Mouse (Mus musculus): ENCODE measurements around the gene Lnpep.
"Not testable (repeated sequence)": the region's sequence is repeated elsewhere in the genome, so short reads cannot be mapped to it uniquely, and the experiment has no call there.

Gene Lnpep

DNA sequence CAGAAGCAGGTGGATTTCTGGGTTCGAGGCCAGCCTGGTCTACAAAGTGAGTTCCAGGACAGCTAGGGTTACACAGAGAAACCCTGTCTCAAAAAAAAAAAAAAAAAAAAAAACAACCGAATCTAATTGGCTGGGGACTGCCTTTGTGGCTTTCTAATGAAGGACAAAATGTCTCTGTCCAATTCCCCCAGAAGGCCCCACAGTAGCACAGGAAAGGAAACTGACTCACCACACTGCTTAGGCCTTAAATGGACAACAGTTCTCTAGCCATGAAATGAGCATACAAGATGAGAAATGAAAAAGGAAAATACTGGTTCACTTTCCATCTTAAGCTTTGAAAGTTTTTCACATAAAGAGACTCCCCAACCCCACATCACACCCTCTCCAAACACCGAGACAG, 15.3 kb downstream of the Lnpep start:
- DNase-seq (ENCODE audit: low spot score) = no peak

DNA sequence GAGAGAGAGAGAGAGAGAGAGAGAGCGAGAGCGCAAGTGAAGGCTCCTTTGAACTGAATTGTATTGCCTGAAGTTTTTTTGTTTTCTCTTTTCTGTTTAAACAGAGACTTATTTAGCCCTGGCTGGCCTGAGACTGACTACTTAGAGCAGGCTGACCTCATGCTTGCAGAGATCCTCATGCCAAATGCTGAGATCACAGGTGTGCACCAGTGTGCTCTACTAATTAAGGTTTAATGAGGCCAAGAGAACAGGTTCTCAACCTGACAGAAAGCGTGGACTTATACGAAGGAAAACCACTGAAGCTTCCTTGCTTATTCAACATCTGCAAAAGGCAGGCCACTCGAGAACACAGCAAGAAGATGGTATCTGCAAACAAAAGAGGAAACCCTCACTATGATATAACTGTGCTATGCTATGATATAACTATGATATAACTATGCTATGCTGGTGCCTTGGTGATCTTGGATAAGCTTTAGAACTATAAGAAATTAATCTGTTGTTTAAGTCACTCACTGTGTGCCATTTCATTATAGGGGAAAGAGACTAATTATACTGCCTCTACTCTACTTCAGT, 16.3 kb downstream of the Lnpep start:
- no peak for DNase-seq (ENCODE audit: low spot score)

DNA sequence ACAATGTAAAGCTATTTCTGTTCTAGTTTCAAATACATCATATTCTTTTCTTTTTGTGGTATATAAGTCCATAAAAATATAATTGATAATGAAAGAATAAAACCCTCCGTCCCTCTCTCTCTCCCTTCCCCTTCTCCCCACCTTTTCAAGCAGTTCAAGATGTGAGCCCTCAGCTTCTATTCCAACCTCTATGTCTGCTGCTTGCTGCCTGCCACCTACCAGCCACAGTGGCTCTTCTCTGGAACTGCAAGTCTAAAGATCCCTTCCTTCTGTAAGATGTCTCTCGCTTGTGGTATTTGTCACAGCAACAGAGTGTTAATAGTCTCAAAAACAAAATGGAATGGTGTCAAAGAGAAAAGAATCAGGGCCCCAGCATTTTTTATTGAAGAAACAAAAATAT, 20.3 kb downstream of the Lnpep start:
- DNase-seq (ENCODE audit: low spot score) = no peak

DNA sequence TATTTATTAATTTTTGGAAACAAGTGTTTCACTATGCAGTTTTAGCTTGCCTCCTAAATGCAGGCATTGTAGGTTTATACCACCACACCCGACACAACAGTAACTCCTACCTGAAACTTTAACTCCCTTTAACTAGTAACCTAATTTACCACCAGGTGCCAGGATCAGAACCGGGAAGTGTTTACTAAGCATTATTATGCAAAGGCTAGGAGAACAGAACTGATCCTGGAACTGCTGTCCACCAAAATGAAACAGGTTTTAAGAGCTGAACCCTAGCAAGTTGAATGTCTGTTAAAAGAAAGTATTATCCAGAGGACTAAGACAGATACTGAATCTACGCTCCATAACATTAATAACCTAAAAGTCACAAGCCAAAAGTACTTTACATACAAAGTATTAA, 21.2 kb downstream of the Lnpep start:
- DNase-seq (ENCODE audit: low spot score) = no peak

DNA sequence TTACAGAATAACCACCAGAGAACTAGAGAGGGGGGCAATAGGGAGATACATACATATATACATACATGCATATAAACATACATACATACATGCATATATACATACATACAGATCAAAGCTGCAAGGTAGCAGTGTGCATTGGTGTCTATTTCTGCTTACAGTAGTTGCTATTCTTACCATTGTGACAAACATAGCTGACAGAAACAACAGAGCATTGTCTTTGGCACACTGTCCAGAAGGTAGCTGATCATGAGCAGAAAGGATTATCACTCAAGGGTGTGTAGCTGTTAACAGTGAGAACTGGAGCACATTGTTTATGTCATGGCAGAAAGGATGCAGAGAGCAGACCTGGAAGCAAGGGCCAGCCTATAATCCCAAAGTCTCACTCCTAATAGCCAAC, 22.1 kb downstream of the Lnpep start:
- DNase-seq (ENCODE audit: low spot score) = no peak

DNA sequence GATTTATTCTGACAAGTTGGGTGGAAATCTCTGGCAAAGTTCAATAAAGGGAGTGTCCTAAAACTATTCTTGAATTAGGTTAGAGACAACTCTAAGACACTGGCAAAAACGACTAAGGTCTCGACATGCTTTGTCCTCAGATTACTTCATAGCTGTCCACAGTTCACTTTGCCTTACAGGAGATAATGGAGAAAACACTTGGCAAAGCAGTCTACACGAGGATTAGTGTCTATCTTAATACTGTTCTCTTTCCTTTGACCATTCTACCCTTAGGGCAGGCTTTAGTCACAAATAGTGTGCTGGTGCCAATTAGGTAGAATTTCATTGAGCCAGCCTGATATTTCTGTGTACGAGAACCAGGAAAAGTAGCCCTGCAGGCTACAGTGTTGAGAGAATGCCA, 22.5 kb downstream of the Lnpep start:
- DNase-seq (ENCODE audit: low spot score) = no peak

DNA sequence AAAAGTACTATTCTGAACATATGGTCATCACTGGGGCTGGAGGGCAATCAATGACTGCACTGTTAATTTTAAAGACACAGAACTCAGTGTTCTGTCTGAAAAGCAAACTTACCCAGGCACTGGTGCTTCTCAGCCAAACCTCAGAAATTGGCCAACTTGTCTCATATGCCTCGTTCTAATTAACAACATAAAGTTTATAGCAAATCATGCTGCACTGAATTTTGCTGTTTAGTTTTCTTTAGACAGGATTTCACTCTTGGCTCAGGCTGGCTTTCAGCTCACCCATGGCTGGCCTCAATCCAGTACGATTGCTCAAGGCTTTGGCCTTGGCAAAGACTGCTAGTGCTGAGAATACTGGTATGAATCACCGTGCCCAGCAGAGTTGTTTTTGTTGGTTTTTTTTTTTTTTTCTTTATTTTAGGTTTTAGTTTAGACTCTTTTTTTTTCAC, 24.0 kb downstream of the Lnpep start:
- no peak for DNase-seq (ENCODE audit: low spot score)

DNA sequence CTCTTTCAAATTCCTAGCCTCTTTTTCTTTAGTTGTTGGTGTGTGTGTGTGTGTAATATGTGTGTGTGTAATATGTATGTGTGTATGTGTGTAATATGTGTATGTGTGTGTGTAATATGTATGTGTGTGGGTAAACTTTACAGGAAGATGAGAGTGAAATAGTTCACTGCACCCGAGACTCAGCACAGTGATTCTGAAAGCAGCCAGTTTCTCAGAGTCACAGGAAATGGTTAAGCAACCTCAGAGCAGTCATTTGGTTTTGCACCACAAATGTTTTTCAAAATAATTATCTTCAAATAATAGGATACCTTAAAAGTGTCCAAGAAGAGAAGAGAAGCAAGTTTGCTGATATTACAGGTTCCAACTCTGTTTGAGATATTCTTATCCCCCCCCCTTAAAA, 24.8 kb downstream of the Lnpep start:
- no peak for DNase-seq (ENCODE audit: low spot score)

DNA sequence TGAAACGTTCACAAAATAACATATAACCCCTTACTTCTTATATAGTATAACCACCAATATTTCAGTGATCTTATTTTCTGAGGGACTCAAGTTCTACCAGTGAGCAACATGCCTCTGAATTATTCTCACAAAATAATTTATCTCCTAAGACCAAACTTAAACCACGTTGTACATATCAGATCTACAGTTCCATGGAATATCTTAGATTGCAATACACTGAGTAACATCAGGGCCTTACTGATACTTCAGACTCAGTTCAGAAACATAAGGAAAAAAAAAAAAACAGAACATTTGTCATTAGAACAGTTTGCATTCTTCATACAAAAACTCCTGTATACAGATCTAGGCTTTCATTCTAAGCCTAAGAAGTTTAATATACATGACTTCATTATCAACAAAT, 26.5 kb downstream of the Lnpep start:
- DNase-seq (ENCODE audit: low spot score) = no peak

DNA sequence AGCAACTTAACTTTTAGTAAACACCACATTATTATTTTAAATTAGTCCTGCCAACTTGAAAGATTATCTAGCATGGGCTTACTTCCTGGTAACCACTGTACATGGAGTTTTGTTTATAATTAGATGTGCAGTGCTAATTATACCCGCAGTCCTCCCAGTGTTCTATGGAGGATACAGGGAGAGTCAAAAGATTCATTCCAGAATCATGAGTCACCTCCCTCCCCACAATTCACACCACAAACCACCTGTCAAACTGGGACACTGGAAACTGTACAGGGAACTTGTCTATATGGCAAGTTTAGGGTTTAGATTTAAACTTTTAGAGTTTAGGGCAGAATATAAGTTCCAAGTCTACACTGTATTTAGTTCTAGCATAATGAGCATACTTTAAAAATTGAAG, 31.9 kb downstream of the Lnpep start:
- no peak for DNase-seq (ENCODE audit: low spot score)

DNA sequence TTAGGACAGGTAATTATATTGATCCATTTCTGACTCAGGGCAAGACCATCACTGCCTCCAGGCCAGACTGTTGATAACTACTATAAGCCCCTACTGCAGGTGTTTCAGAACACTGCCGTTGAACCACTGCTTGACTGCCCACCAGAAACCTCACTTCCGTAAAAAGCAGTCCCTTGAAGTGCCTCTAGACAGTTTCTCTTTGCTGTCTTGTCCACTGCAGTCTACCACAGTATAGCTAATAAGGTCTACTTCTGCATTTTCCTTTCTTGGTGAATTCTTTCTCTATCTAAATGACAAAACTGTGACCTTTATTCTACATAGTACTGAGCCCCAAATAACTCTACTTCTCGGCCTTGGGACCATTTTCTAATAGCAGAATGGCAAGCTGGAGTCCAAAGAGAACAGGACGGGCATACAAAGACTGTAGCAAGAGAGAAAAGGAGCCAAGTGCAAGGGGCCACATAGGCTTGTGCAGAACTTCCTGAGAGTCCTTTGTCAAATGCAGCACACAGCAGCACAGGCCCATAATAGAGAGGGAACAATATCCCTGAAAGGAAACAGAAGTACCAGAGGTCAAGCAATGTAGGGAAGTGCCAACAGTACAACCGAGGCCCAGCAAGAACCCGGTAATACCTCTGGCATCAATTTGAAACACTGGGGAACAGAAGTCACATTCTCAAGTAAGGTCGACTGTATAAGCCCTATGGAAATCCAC, 37.4 kb downstream of the Lnpep start:
- no peak for DNase-seq (ENCODE audit: low spot score)

DNA sequence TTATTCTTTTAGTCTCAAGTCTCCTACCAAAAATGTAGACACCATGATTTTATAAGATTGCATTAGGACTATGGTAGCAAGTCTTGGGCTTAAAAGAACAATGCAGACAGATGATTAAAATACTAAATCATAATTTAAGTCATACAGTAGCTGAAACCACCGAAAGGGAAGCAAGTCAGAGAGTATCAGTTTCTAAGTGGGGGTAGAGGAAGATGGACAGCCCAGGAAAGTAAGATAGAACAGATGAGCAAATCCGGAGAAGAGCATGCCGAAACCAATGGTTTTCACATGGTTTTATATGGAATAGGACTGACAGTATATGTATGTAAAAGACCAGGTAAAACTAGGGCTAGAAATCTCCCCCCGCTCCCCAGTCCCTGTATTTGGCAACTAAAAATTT, 39.7 kb downstream of the Lnpep start:
- DNase-seq (ENCODE audit: low spot score) = no peak

DNA sequence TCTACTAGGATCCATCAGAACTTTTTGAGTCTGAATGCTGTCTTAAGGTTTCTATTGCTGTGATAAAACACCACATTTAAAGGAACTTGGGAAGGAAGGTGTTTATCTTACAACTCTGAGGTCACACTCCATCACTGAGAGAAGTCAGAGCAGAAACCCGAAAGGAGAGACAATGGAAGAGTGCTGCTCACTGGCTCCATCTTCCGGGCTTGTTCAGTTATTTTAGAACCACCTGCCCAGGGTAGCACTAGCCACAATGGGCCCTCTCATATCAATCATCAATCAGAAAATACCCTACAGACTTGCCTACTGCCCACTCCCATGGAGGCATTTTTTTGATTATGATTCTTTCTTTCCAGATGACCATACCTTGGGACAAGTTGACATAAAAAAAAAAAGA, 41.0 kb downstream of the Lnpep start:
- no peak for DNase-seq (ENCODE audit: low spot score)

DNA sequence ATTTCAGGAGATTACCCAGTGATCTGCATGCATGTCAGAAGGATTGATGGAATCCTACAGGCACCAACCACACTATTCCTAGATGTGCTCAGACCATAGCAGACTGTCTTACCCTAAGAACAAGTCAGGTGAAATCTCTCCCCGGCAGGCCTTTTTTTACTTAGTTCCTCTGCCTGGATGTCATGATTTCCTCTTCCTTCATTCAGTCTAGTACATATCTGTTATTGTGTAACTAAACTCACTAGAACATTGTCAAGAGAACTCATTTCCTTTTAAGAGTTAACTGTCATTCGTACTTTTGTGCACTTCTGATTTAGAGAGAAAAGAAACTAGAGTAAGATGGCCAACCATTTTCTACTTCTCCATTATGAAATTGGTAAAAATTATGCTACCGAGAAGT, 43.6 kb downstream of the Lnpep start:
- DNase-seq (ENCODE audit: low spot score) = no peak

DNA sequence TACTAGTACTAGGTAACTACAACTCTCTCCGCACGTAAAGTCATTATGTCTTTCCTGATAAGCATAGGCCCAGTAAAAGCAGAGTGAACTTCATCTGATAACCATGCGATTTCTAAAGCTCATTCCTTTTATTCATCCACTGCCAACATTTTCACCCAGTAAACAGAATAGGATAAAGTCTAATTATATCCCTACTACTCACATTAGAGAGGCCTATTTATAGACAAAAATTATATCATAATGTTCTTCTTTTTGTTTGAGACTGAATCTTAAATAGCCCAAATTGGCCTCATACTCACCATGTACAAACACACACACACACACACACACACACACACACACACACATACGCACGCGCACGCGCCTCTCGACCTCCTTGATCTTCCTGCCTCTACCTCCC, 48.5 kb downstream of the Lnpep start:
- no peak for DNase-seq (ENCODE audit: low spot score)

DNA sequence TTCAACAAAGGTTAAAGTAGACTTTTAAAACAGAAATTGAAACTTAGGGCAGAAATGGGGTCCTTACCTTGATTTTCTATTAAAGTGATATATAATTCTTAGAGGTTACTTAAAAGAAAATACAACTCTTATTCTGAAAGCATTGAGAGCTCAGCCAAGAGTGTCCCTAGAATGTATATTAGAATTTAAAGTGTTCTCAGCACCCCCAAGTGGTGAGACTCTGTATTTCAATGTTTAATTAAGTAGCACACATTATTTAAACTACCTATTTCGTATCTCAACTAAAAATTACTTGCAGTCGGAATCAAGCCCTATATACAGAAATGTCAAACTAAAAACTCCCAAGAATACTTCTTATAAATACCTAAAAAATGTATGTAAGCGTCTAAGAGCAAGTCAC, 57.8 kb downstream of the Lnpep start:
- no peak for DNase-seq (ENCODE audit: low spot score)

DNA sequence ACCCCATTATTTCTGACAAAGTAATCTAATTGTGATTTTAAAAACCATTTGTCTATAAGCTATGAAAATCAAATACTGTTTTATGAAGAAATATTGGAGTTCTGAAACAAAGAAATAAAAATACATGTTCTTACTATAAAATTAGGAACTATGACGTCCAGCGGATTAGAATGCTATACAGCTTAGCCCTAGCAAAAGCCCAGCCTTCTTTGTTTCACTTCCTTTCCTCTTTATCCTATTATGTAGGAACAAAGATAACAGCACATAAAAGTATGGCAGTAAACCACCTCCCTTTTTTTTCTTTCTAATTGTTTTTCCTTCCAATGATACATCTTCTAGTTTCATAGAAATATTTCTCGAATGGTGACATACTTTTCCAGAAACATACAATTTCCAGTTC, 75.9 kb downstream of the Lnpep start:
- DNase-seq (ENCODE audit: low spot score) = no peak

DNA sequence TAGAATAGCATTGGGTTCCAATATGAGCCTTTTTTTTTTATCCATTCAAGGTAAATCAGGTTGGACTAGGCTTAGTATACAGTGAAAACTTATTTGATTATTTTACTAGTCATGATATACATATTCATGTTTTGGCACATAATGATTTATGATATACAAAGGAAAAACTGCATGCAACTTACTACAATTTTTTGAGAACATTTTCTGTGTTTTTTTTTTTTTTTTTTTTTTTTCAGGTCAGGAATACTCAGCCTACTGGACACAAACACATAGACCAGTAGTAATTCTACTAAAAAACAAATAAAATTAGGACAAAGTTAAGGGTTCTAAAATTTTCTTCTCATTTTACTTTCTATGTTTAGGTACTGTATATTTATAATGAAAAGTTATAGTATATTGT, 93.5 kb downstream of the Lnpep start:
- no peak for DNase-seq (ENCODE audit: low spot score)

DNA sequence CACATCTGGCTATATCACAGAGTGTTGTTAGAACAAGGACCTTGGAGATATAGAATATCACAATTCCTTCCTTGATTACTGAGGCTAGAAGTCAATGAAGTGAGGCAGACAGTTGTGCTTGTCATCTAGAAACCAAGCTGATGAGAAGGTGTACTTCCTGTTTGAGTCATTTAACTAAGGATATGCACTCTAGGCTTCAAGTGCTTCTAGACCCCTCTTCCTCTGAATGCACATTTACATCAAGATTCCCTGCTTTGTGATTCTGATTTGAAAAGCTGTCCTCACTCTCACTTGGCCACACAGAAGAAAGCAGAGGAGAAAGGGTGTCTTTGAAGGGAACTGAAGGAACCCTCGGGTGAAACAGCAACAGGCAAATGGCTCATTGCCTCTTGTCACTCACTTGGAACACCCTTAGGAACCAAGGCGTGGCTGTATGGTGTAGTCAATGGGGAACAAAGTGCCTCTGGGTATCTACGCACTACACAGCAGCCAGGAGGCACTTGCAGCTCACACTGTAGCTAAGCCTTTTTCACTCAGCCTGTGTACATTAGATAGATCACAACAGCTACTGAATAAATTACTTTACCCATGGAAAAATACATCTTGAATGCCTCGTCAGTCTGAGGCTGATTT, 108.3 kb downstream of the Lnpep start:
- no peak for DNase-seq (ENCODE audit: low spot score)

DNA sequence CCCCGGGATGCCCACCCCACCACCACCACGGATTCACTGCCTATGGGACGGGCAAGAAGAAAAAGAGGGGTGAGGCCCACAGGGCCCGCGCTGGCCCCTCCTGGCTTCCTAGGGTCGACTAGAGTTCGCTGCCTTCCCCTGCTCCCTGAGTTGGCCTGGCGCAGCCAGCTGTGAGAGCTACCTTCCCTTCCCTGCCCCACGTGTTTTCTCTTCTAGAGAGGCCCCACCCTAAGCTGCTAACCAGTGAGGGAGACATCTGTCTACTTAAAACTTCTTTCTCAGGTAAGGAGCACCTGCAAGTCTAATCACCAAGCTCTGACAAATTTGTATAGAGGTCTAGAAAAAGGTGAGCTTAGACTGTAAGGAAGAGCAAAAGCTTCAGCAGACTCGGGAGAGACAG, 118.2 kb downstream of the Lnpep start:
- DNase-seq (ENCODE audit: low spot score) = no peak

DNA sequence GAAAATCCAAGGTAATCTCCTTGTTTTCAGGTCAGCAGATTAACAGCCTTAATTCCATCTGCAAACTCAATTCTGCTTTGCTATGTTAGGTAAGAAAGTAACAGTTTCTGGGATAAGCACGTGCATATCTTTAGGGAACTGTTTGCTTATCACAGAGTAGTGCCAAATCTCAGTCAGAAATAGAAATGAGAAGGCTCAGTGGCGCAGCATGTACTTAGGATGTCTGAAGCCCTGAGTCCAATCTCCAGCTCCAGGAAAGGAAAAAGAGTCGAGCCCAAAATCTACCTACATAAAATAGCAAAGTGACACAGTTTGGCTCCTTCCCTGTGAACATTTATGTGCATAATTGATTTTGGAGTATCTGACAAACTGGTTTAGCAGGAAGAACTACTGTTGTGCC, 125.6 kb downstream of the Lnpep start:
- DNase-seq (ENCODE audit: low spot score) = no peak

DNA sequence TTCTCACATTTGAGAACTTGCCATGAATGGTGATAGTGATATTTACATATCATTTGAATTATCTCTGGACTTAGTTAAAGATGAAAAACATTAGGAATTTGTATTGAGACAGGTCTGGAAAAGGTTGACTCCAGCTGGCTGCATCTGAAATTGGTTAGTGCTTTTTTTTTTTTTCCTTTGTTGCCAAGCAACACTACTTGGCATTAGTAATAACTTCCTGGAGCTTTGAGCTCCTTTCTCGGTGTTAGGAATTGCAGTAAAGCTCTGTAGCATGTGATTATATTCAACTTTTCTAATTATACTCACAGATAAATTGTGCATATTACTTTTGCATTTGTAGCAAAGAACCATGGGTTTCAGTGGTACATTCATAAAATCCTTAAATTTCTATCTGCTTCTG, 126.0 kb downstream of the Lnpep start:
- DNase-seq (ENCODE audit: low spot score) = no peak

DNA sequence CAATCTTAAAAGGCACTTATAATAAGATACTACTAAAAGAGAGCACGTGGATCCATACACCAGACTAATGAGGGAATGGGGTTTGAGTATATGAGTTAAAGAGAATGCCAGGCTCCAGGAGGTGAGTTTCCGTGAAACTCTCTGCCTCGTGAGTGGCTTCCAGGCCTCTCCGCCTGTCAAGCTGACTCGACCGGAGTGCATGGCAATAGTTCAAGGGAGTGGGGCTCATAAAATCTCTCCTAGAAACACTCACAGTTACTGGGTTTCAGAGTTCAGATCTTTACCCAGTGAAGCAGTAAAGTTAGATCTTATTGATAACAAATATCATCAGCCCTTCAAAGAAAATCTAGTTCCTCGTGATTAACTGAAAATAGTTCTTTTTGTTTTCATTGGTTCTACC, 128.1 kb downstream of the Lnpep start:
- DNase-seq (ENCODE audit: low spot score) = no peak

DNA sequence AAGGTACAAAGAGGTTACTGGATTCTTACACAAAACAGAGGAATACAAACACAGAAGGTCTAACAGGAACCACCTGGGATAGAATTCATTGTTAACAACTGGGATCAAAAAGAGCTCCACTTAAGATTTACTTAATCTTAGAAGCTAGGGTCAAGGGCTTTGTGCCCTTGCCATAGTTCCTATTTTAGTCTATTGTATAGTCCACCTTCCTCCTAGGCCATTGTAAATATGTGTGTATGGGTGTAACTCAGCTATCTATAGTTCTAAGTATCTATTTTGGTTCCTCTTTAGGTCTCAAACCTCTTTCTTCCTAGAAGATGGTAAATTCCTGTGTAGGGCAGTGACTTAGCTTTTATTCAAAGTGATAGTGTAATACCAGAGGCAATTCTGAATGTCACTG, 128.6 kb downstream of the Lnpep start:
- DNase-seq (ENCODE audit: low spot score) = not testable (repeated sequence)
